Mouse (Mus musculus): ENCODE data around the gene Srsf9. TPM values are rescaled to one million over a fixed set of nuclear protein-coding genes. Genes with fewer than 3 reads are reported as not detected.
A peak's percentile ranks its signal among the peaks of the same experiment; 100 is the strongest.
"Not testable (repeated sequence)": the region's sequence is repeated elsewhere in the genome, so short reads cannot be mapped to it uniquely, and the experiment has no call there.

Gene Srsf9
- 236 and 257 TPM in 2 replicates for polyA plus RNA-seq (2015; fragmentation: Nextera tagmentation; extraction: Ambion mirVana)

DNA sequence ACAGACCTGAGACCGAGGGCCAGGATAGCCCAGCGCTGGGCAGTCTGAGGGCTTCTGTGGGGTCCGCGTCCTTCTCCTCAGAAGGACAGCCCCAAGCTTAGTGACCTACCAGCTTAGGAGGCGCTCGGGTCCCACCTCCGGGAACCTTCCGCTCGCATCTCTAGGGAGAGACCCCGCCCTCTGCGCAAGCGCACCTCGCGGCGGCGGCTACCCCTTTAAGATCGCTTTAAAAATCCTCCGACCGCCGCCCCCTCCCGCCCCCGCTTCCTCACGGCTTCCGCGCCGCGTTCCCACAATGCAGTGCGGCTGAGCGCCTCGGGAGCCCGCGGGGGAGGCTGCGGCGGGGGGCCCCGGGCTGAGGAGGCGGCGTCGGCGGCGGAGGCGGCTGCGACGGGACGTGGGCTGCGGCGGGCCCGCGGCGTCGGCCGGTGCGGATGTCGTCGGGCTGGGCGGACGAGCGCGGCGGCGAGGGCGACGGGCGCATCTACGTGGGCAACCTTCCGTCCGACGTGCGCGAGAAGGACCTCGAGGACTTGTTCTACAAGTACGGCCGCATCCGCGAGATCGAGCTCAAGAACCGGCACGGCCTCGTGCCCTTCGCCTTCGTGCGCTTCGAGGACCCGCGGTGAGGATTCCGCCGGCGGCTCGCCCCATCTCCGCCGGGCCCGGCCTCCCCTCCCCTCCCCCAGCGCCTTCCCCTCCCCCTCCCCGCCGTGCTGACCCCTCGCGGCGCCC is at the start of gene Srsf9:
Gene Srsf9, plus strand, starts transcription at position 303 of the 735 bp plus-strand sequence.
- peak; percentile 95 for DNase-seq (ENCODE audit: low spot score)

DNA sequence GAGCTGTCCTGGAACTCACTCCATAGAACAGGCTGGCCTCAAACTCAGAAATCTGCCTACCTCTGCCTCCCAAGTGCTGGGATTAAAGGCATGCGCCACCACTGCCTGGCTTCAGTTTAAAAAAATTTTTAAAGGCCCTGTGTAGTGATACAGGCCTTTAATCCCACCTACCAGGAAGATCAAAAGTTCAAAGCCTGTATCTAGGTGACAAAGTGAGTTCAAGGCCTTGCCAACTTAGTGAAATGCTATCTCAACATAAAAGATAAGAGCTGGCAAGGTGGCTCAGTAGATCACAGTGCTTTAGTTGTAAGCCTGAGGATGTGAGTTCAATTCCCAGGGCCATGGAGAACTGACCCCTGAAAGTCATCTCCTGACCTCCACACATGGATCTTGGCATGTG is 48.9 kb upstream of the Srsf9 start:
- DNase-seq (ENCODE audit: low spot score) = no peak

DNA sequence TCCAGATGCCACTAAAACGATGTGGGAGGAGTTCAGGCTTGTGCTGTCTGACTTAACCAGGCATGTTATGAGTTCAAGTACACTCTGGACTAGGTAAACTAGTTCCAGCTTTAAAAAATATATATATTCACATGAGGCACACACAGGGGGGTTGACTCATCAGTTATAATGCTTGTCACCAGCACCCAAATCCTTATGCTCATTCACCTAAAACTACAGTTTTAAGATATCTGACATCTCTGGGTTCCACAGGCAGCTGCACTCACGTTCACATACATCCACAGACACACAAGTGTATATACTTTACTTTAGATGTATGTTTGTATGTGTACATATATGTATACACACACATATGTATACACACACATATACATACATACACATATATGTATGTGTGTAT is 48.2 kb upstream of the Srsf9 start:
- DNase-seq (ENCODE audit: low spot score) = no peak

DNA sequence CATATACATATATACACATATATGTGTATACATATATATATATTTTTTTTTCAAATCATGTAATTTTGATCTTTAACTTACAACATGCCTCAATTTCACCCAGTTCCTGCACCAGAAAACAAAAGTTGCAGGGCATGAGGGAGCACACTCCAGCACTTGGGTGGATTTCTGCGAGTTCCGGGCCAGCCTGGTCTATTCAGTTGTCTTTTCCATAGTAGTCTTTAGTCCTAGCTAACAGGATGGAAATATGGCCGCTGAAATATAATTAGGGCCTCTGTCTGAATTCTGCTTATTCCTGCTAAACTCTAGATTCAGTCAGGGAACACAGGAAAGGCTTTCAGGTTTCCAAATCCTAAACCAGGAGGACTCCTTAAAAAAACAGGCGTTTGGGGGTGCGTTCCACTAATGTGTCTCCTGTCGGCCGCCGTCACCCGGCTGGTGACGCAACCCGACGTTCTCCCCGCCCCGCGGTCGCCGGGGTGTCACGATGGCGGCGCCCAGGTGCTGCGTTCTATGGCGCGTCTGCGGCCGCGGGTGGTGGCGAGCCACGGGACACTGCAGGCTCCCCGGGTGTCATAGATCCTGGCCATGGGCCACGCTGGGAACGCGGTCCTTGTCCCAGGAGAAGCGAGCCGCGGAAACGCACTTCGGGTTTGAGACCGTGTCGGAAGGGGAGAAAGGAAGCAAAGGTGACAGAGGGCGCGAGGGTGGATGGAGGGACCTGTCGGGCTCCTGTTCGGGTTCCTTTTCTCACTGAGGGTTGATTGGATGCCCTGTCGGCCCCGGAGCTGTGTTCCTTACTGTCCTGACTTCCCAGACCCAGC is 47.5 kb upstream of the Srsf9 start, which contains the start of gene Coq5:
Gene Coq5, plus strand, starts transcription at position 441 of the 824 bp plus-strand sequence.
- peak; percentile 82 for DNase-seq (ENCODE audit: low spot score)

DNA sequence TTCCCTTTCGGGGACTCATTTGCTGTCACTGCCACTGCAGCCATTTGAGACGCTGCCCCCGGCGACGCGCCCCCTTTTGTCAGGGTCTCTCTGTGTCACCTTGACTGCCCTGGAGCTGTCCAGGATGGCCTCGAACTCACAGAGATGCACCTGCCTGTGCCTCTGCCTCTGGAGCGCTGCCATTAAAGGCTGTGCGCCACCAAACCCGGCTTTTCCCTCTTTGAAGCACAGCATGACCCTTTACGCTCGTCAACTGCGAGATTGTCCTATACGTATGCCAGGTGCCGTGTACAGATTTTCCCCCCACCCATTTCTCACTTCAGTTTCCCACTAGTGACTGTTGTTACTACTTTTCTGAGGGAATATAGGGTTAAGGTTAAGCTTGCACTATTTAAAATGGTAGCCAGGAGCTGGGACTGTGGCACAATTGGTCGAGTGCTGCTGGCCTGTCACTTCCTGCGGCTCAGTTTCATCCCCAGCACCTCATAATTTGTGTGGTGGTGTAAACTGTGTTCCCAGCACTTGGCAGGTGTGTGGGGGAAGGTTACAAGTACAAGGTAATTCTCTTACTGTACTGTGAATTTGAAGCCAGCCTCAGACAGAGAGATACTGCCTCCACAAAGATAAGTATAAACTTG is 46.8 kb upstream of the Srsf9 start:
- peak; percentile 33 for DNase-seq (ENCODE audit: low spot score)

DNA sequence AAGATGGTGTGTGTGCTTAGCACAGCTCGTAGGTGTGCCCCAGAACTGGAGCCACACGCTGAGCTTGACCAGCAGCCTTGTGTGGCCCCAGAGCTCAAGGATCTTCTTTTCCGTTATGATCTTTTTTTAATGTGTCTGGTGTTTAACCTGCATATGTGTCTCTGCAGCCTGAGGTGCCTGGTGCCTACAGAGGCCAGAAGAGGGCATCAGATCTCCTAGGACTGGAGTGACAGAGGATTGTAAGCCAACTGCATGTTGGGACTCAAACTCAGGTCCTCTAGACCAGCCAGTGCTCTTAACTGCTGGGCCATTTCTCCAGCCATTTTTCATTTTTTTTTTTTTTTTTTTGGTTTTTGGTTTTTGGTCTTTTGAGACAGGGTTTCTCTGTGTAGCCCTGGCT is 42.2 kb upstream of the Srsf9 start:
- DNase-seq (ENCODE audit: low spot score) = peak; percentile 20

DNA sequence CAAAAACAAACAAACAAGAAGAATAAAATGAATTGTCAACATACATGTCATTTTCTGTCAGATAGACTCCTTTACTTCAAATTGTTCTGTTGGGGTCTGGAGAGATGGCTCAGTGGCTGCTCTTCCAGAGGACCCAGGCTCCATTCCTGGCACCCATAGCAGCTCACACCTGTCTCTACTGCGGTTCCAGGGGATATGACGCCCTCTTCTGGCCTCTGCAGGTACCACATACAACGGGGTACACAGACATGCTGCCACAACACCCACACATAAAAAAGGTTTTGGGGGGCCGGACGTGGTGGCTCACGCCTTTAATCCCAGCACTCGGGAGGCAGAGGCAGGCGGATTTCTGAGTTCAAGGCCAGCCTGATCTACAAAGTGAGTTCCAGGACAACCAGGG is 32.8 kb upstream of the Srsf9 start:
- DNase-seq (ENCODE audit: low spot score) = no peak

DNA sequence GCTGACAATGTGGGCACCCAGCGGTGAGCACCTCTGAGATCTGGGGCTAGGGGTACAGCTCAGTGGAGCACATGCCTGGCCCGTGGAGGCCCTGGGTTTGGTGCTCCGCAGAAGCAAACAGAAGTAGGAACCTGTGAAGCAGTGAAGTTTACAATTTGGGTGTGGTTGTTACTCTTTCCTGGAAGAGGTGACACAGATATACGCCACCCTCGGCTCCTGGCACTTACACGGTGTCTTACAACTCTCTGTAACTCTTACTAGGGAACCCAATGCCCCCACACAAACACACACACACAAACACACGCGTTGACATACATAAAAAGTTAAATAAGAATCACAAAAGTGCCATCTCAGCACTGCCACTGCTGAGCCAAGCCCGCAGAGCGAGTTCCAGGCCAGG is 30.6 kb upstream of the Srsf9 start:
- DNase-seq (ENCODE audit: low spot score) = no peak

DNA sequence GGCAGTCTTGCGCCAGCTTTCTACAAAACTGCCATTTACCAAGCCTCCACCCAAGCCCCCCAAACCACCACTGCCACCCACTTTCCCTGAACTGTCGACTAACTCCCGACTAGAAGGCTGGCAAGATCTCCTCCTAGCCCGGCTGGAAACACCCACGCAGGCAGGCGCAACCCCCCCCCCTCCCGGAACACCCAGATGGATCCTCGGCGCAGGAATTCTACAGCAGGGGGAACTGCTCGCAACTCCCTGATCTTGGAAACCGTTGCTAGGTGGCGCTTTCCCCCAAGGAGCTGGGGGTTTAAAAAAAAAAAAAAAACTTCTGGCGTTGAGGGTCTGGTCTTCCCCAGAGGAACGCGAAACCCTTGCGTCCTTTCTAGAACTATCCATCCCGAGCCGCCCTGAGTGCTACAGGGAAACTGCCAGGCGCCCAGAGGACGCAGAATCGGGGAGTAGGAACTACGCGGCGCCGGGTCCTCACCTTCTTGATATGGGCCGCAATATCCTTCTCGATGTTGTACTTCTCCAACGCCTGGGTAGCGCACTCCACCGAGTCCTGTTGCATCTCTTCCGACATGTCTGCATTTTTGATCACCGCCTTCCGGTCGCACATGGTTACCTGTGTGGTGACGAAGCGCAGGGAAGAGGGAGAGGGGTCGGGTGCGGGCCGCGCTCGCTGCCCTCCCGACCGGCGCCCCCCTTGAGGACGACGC is 26.8 kb upstream of the Srsf9 start:
- peak; percentile 71 for DNase-seq (ENCODE audit: low spot score)

DNA sequence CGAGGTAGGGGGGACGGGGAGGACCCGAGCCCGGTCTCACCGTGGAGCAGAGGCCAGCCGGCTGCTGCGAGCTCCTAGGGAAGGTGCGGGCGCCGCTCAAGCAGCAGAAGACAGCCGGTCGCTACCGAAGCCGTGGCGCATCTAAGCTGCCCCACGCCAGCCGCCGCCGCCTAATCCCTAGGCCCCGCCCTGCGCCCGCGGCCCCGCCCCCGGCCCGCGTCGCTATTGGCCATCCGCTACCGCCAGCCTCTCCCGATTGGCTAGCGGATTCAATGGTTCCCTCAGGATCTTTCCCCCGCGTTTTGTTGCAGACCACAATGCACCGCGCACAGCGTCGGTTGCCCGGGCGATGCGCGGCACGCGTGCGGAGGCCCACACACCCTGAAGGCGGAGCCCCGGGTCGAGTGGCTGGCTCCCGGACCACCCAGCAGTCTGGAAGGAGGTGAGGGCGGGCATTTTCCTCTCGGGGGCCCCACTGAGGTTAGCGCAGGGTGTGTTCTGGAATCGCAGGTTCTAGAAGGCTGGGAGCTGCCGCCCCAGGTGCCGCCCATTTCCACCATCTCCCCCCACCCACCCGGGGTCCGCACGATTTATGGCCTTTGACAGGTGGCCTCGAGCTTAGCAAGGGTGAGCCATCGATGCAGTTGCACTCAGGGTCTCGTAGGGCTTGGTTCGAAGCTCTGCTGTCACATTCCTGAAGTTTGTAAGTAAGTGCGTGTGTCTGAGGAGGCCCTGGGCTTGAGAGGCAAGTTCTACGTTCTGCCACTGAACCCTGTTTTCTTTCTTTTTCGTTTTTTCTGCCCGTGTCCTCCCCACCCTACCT is 26.0 kb upstream of the Srsf9 start, which contains the start of gene Dynll1:
Gene Dynll1, minus strand, starts transcription at position 208 of the 823 bp plus-strand sequence.
- peak; percentile 100 for DNase-seq (ENCODE audit: low spot score)

DNA sequence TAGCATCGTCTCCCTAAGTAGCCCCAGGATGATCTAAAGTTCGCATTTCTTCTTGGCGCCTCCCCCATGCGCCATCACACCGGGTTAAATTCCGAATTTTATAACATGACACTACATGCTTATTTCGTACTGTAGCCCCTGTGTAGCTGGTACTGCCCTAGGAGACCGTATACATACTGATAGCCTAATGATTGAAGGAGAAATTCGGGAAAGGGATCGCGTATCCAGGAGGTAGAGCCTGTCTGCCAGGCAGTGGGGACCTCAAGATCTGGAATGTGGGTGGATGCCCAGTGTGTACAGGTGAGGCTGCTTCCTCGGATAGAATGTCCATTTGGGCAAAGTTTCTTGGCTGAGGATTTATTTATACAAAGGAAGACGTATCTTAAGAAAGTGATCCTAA is 25.4 kb upstream of the Srsf9 start:
- DNase-seq (ENCODE audit: low spot score) = no peak

DNA sequence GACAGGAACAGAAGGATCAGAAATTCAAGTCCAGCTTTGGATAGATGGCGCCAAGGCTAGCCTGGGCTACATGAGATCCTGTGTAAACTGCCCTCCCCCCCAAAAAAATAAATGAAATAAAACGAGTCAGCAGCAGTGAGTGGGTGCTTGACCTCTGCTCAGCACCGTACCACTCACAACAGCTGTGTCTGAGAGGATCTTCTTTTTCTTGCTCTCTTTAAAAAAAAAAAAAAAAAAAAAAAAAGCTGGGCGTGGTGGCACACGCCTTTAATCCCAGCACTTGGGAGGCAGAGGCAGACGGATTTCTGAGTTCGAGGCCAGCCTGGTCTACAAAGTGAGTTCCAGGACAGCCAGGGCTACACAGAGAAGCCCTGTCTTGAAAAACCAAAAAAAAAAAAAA is 24.8 kb upstream of the Srsf9 start:
- not testable (repeated sequence) for DNase-seq (ENCODE audit: low spot score)

DNA sequence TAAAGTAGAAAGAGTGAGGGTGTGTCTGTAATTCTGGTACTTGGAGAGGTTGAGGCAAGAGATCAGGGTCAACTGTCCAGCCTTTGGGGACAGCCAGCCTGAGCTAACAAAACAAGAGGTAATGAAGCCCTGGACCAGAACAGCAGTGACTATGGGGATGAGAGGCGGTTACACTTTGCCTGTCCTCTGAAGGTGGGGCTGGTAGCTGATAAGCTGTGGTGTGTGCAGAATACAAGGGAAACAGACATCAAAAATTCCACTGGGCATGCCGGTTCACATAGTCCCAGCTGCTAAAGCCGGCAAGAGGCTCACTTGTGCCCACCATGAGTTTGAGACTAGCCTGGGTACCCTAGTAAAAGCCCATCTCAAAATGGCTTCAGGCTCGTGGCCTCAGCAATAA is 14.6 kb upstream of the Srsf9 start:
- no peak for DNase-seq (ENCODE audit: low spot score)

DNA sequence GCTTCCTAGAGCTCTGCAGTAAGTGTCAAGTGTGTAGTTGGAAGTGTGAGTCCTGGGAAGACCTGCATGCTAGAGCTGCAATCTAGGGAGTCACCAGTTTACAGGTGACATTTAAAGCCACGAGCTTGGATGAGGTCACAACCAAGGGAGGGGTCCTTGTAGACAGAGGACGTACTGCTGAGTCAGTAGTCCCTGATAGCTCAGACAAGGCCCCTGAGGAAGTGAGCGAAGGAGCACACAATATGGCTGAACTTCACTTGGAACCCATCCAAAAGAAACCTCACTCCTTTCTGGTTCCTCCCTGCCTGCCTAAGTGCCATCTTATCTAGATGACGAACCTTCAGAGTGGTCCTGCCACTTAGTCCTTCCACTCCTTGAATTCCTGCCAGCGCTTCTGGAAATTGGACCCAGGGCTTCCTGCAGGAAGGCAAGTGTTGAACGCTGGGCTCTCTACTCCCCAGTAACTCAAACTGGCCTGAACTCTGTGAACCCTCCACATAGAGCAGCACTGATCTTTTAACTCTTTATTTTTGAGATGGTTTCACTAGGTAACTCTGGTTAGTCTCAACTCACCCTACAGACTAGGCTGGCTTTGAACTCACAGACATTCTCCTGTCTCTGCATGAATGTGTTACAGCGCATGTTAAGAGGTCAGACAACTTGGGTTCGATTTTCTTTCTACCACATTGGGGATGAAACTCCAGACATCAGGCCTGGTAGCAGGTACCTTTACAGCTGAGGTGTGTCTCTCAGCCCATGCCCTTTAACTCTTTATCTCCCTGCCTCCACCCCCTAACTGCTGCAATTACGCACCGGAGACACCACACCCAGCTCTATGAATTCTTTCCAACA is 13.9 kb upstream of the Srsf9 start:
- DNase-seq (ENCODE audit: low spot score) = no peak

DNA sequence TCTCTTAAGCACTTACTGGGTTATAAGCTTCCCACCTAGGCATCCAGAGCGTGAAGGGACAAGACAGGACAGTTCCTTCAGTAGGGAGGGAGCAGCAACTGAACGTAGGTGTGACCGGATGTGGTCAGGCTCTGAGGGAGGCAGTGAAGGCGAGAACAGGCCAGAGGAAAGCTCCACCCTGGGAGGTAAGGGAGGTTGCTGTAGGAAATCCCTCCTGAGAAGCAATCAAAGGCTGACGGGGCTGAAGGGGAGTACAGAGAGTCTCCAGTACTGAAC is 13.4 kb upstream of the Srsf9 start:
- DNase-seq (ENCODE audit: low spot score) = no peak

DNA sequence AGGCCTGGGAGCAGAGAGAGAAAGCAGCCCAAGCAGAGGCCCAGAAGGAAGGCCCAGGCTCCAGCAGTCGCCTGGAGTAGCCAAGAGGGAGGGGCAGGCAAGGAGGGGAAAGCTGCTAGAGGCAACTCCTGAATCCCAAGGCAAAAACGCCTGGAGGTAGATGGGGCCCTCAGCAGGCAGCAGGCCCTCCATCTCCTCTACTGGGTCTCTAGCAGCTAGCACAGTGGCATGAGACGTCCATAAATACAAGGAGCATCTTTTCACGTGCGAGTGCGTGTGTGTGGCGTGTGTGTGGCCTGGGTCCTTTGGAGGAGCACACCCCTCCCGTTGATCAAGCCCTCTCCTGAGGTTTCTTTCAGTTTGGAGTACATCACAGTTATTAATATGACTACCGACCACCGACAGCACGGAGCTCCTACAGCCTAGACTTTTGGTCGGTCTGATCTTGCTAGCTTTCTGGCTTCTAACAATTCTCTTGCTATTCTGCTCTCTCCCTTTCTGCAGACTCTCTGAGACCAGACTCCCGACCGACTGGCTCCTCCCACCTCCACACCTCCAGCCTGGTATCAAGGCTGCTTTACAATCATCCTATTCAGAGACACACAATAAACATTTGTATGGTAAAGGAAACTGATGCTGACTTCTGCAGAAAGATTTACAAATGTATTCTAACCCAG is 9.9 kb upstream of the Srsf9 start:
- DNase-seq (ENCODE audit: low spot score) = no peak

DNA sequence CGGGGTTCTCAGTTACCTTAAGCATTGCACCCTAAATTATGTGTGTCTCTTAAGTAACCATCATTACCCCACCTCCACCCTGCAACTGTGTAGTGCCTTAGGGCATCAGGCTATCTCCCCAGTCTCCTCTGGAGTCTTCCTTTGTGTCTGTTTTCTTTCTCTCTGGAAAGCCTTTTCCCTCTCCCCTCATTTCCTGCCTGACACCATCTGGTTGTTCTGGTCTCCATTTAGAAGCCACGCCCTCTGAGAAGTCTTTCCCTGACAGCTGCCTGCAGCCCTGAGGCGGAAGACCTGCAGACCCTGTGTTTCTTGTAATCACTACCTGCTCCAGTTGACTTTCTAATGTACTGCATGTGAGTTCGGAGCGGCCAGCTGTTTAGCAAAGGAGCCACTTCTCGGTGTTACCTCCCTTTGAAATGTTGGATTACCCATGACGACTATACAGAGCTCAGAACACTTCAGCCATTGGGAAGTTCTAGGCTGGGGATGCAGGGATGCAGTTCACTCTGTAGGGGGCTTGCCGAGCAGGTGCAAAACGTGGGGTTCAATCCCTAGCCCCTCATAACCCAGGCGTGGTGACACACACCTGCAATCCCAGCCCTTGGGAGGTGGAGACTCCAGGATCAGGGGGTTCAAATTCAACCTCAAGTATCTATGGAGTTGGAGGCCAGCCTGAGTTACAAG is 9.2 kb upstream of the Srsf9 start:
- DNase-seq (ENCODE audit: low spot score) = peak; percentile 67

Measured in thymus, postnatal 0 days (tissue).